Mouse (Mus musculus): ENCODE measurements around the gene Trim40.

GRCm38 (mm10) chr17:36914108-36914507 lies 24.2 kb upstream of the Trim40 start:
- TF ChIP-seq GATA1 (IDR thresholded peaks at IDR 0.05; ENCODE audit: low read length) (no peak), TAL1 (IDR thresholded peaks at IDR 0.05; ENCODE audit: low read length) (no peak)
